Mouse (Mus musculus) adrenal gland, adult 18-20 months (tissue): ENCODE results near the gene Insl3. TPM values are rescaled to one million over a fixed set of nuclear protein-coding genes. Genes with fewer than 3 reads are reported as not detected.
"Not testable (repeated sequence)": the region's sequence is repeated elsewhere in the genome, so short reads cannot be mapped to it uniquely, and the experiment has no call there.

Experiments
- DNase-seq, 2 experiments: peaks; one replicate each; pipeline ENCODE4 v3.0.0; 2021 to 2022; ENCODE audit warnings: low spot score in 2 of 2
- total RNA-seq, 2 experiments: library from RNA; stranded (reverse); gene quantifications; 1 replicate in 1 of 2; 2 replicates in 1 of 2; pipeline ENCODE4 v1.2.3; 2021

Gene Insl3
- total RNA-seq, 2 experiments from 2014 or later, result 4.3 to 5.6 TPM

DNA sequence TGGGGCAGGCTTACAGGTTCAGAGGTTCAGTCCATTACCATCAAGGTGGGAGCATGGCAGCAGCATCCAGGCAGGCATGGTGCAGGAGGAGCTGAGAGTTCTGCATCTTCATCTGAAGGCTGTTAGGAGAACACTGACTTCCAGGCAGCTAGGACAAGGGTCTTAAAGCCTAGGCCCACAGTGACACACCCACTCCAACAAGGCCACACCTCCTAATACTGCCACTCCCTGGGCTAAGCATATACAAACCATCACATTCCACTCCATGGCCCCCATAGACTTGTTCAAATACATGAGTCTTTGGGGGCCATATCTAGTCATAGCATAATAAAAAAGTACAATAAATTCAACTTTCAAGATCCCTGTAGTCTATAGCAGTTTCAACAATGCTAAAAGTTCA is 14.4 kb downstream of the Insl3 start:
- not testable (repeated sequence) for DNase-seq

DNA sequence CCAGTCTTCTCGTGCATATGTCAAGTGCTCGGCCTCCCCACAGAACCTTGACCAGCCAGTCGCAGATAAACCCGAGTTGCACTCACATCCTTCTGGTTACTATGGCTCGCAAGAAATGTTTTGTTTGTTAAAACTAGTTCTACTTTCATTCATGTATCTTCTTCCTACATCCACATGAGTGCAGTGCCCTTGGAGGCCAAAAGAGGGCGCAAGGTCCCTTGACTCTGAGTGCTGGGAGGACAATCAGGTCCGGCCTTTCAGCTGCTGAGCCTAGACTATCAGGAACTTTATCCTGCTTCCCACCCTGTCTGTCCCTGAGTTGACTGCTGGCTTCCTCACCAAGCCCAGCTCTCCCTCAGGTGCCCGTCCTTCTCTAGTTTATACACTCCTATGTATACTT is 18.9 kb downstream of the Insl3 start:
- no peak for DNase-seq

GRCm38 (mm10) chr8:71709134-71709799 is 20.3 kb downstream of the Insl3 start:
- no peak for DNase-seq

DNA sequence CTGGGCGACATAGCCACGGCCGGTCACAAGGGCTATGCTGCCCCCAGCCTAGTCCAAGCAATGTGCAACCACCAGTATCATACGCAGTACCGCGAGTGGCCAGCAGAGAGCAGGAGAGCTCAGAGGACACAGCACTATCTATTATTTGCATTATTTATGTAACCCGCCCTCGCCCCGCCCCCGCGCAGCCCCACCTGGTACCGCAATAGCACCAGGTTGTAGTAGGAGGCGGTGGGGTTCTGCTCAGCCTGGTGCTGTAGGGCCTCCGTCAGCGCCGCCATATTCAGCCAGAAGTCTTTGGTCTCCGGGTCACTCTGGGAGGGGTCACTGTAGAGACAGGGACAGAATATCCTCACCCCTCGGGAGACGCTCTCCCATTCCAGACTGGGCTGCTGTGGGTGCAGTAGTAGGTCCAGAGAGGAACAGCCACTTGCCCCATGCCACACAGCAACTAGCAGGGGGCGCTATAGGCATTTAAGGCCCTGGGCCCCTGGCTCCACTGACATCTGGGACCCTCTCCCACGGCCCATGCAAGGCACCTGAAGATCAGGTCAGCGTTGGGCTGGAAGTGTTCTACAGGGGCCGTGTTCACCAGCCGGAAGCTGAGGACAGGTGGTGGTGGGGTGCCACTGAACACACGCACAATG is 20.9 kb downstream of the Insl3 start:
- peak; percentile 69 to 82 for DNase-seq

- DNase-seq, result no peak
Measured at GRCm38 (mm10) chr8:71711574-71711973, 22.6 kb downstream of the Insl3 start.

GRCm38 (mm10) chr8:71715531-71715930 is 26.5 kb downstream of the Insl3 start:
- no peak for DNase-seq

GRCm38 (mm10) chr8:71716561-71717053 is 27.6 kb downstream of the Insl3 start:
- no peak for DNase-seq

DNA sequence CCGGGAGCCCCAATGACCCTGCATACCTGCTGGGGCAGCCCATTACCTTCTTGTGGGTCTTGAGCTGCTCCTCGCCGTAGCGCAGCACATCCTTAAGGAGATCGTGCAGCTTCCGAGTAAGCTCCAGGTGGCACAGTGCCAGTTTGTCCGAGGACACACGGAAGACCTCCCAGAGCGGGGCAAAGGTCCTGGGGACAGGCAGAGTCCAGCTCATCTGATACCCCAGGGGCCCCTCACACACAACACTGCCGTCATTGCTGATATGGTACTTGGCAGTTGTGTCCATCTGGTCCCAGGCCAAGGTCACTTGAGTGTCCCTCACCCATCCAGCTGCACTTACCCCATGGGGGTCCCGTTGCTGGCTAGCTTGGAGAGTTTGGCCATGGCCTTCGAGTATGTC is 28.1 kb downstream of the Insl3 start:
- no peak for DNase-seq

GRCm38 (mm10) chr8:71718252-71718651 is 29.2 kb downstream of the Insl3 start:
- DNase-seq, result no peak

DNA sequence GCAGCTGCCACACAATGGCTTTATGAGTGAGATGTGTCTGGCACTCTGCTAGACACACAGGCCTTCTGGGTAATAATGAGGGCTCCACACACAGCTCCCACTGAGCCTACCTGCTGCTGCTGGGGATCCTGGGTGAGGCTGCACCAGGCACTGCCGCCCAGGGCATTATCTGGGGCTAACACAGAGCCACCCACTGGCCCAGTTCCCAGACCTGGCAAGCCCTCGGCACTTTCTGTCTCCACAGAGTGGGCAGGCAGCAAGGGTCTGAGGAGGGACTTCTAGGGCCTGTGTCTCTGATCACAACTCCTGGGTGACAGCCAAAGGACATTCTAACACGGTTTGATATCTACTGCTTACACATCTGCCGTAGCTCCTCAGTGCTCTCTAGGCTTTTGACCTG is 30.2 kb downstream of the Insl3 start:
- DNase-seq, result no peak

- no peak for DNase-seq
Measured at GRCm38 (mm10) chr8:71719928-71720457, 31.0 kb downstream of the Insl3 start.

GRCm38 (mm10) chr8:71723047-71723551 is 34.1 kb downstream of the Insl3 start:
- no peak for DNase-seq

- no peak for DNase-seq
Measured at GRCm38 (mm10) chr8:71724389-71724788, 35.4 kb downstream of the Insl3 start.

DNA sequence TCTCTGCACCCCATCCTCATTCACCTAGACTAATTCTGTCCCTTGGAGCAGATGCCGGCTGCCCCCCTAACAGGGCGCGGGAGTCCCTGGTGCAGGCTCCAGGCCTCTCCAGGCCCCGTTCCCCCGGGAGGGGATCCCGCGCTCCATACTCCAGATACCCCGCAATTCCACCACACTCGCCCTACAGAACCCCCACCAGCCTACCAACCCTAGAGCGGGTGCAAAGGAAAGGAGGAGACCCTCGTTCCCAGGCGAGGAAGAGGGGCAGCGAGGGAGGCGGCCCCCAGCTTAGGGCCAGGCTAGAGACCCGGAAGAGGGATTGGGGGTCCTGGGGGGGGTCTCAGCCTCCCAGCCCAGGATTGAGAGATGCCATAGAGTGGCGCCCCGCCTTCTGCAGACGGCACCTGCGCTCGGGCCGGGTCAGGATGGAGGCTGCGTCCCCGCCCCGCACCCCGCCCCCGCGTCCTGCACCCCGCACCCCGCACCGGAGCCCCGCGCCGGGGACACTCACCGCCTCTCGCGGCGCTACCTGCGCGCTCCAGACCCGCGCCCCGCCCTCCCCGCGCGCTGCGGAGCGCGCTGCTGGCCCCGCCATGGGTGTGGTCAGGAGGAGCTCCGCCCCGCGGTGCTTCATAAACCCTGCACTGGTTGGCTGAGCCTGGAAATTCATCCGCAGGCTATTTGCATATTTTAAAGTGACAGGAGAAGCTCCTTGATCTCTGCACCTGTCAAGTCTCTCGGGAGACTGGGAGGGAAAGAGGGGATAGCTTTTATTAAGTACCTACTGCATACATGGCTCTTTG is 36.3 kb downstream of the Insl3 start, which contains the start of gene Fcho1:
TSS of gene Fcho1 (minus strand) at position 595 of the 803 bp plus-strand sequence.
- DNase-seq, result peak; percentile 37 to 64

DNA sequence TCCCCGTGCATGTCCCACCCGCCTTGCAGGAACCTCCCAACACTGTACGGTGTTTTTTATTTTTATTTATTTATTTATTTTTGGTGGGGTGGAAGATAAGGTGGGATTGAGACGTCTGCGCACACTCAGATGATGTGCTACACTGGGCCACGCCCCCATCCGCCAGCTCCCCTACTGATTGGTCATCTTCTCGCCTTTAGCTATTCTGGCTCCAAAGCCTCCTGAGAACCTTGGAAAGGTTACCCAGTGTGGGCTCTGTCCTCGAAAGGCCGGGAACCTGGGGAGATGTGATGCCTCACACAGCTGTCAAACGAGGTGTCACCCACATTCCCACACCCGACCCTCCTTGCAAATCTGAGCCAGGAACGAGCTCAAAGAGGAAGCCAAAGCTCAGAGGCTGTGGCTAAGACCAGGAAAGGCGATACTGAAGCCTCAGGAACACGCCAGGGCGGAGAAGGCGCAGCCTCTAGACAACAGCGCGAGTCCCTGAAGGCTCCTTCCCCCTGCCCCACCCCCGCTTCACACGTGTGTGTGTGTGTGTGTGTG is 39.3 kb downstream of the Insl3 start:
- DNase-seq, result no peak

GRCm38 (mm10) chr8:71728826-71729620 is 40.0 kb downstream of the Insl3 start:
- DNase-seq, result no peak

GRCm38 (mm10) chr8:71731652-71732230 is 42.7 kb downstream of the Insl3 start:
- DNase-seq, result peak; percentile 36 to 52

- DNase-seq, result not testable (repeated sequence)
Measured at GRCm38 (mm10) chr8:71738316-71738715, 49.3 kb downstream of the Insl3 start.
